Mouse (Mus musculus) lung, postnatal 0 days (tissue): ENCODE data around the gene Nectin2.

ENCODE experiments used
- CTCF ChIP-seq: IDR thresholded peaks from 2 replicates; pipeline ENCODE4 v1.5.1; 2016; ENCODE audit warnings: antibody characterized with exemption, mild to moderate bottlenecking
- EP300 ChIP-seq: IDR thresholded peaks from 2 replicates; pipeline ENCODE4 v1.6.1; 2016; ENCODE audit warnings: antibody characterized with exemption, mild to moderate bottlenecking, control low read depth

DNA sequence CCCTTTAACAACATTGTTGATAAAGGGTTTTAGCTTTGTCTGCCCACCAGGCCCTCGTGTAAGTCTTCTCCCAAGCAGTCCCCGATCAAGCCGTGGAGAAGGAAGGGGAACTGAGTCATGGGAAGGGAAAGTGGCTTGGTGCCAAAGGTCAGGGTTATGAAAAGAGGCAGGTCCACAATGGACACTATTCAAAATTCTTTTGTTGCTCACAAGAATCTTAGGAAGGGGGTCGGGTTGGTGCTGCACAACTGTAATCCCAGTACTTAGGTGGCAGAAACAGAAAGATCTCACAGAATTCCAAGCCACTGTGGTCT is 744 bp upstream of the Nectin2 start:
- TF ChIP-seq CTCF: no peak
- no peak for TF ChIP-seq EP300
